Mouse (Mus musculus): Measurements from ENCODE around the gene E2f4.

Gene E2f4

DNA sequence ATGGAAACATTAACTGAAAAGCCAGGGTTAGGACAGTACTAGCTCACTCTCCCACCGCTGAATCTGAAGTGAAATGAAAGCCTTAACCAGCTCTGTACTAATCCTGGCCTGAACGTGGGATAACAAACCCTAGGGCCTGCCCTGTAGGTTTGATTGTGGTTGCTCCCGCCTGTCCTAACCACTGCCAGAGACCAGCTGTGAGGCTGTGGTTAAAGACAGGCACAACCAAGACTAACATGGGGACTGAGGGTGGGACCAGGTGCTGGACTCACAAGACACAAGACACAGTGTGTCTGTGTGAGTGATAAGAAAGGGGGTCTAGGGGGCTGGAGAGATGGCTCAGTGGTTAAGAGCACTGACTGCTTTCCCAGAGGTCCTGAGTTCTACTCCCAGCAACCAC, 16.9 kb upstream of the E2f4 start:
- POLR2A ChIA-PET, result interaction anchor here in 2 of 4 experiments (1.1 to 3.2 kb wide), 9 partner anchors 8 to 20 kb away, joined by 3 to 22 read pairs (median 8); partner anchors contain the start of genes 4931428F04Rik (in 1 of the 2), E2f4 (in 1 of the 2) and Hsf4 (in 1 of the 2)
- CTCF ChIA-PET, result interaction anchor here in 2 of 4 experiments (0.7 to 1.2 kb wide), 4 partner anchors 11 to 160 kb away, joined by 3 to 6 read pairs (median 4); no protein-coding TSS in a partner anchor

DNA sequence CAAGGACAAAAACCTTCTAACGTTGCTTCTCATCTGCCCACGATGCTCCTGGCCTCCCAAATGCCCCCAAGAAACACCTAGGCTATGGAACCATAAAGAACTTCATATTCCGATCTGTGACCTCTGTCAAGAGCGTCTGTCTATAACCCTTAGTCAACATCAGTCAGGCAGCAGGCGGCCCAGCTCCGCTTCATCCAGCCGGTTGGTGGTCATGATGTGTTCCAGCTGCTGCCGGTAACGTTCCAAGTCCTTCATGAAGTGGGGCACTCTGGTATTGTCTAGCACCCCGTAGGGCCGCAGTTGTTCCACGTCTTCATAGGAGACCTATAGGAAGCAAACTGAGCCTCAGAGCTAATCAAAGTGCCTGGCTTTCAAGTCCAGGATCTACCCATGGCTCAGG, 15.6 kb upstream of the E2f4 start:
- POLR2A ChIA-PET, result interaction anchor here in 2 of 4 experiments (0.5 to 2.2 kb wide), 6 partner anchors 9 to 136 kb away, joined by 3 to 11 read pairs (median 3); partner anchors contain the start of genes B3gnt9 (in 1 of the 2) and Hsf4 (in 1 of the 2)
- CTCF ChIA-PET, result interaction anchor here in 3 of 4 experiments (0.5 to 2.8 kb wide), 5 partner anchors 9 to 679 kb away, joined by 4 to 15 read pairs (median 5); no protein-coding TSS in a partner anchor

- POLR2A ChIA-PET, result interaction anchor here in 3 of 4 experiments (0.5 to 2.2 kb wide), 9 partner anchors 9 to 137 kb away, joined by 3 to 11 read pairs (median 3); partner anchors contain the start of genes B3gnt9 (in 1 of the 3), E2f4 (in 1 of the 3), Fbxl8 (in 1 of the 3) and Tradd (in 1 of the 3)
Measured at GRCm38 (mm10) chr8:105282239-105282638, 15.2 kb upstream of the E2f4 start.

DNA sequence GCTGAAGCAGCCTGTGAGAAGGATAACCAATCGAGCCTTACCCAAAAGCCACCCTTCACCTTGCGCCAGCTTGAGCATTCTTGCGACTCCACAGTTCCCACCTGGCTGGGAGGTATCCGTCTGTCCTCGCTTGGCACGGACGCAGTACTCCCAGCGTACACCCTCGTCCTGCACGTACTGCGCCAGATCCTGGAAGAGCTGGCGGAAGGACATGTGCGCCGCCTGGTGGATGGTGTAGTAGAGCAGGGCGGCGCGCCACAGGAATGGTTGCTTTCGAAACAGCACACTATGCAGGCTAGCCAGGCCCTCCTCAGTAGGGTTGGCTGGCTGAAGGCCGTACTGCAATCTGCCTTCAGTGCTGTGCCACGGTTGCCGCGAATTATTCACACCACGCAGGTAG, 14.4 kb upstream of the E2f4 start:
- CTCF ChIA-PET, result interaction anchor here (0.5 to 2.8 kb wide), 21 partner anchors 9 to 680 kb away, joined by 3 to 15 read pairs (median 4); partner anchors contain the start of genes E2f4 (in 1 of the 4) and Fhod1 (in 1 of the 4)
- POLR2A ChIA-PET, result interaction anchor here in 3 of 4 experiments (0.8 to 2.2 kb wide), 13 partner anchors 8 to 716 kb away, joined by 3 to 11 read pairs (median 4); partner anchors contain the start of genes B3gnt9 (in 1 of the 3), E2f4 (in 1 of the 3), Exoc3l (in 1 of the 3) and Fbxl8 (in 1 of the 3)

More at GRCm38 (mm10) chr8:105282239-105282638, 15.2 kb upstream of the E2f4 start:
- CTCF ChIA-PET, result interaction anchor here in 2 of 4 experiments (0.9 to 2.8 kb wide), 8 partner anchors 8 to 679 kb away, joined by 3 to 15 read pairs (median 4); no protein-coding TSS in a partner anchor

GRCm38 (mm10) chr8:105285514-105285913, 11.9 kb upstream of the E2f4 start:
- CTCF ChIA-PET, result interaction anchor here in 2 of 4 experiments (0.9 to 1.9 kb wide), 5 partner anchors 9 to 165 kb away, joined by 3 to 4 read pairs (median 4); no protein-coding TSS in a partner anchor

GRCm38 (mm10) chr8:105286907-105287306, 10.6 kb upstream of the E2f4 start:
- CTCF ChIA-PET, result interaction anchor here in 2 of 4 experiments (0.6 to 1.9 kb wide), 6 partner anchors 8 to 166 kb away, joined by 3 to 12 read pairs (median 4); no protein-coding TSS in a partner anchor
- POLR2A ChIA-PET, result interaction anchor here in 1 of 4 experiments (1.0 to 1.1 kb wide), 2 partner anchors 11 to 55 kb away, joined by 3 read pairs; partner anchors contain the start of gene E2f4

More at GRCm38 (mm10) chr8:105285514-105285913, 11.9 kb upstream of the E2f4 start:
- POLR2A ChIA-PET, result interaction anchor here in 3 of 4 experiments (0.6 to 1.3 kb wide), 9 partner anchors 8 to 631 kb away, joined by 3 to 6 read pairs (median 3); partner anchors contain the start of genes Exoc3l (in 1 of the 3), Fhod1 (in 1 of the 3) and Nol3 (in 1 of the 3)

- CTCF ChIA-PET, result interaction anchor here (0.6 to 4.4 kb wide), 11 partner anchors 12 to 685 kb away, joined by 3 to 40 read pairs (median 5); partner anchors contain the start of genes B3gnt9 (in 1 of the 4), Fhod1 (in 1 of the 4) and Slc9a5 (in 1 of the 4)
Measured at GRCm38 (mm10) chr8:105288231-105288630, 9.2 kb upstream of the E2f4 start.

GRCm38 (mm10) chr8:105288958-105289732, 8.3 kb upstream of the E2f4 start:
- POLR2A ChIA-PET, result interaction anchor here (0.6 to 3.6 kb wide), 65 partner anchors 9 to 1977 kb away, joined by 3 to 33 read pairs (median 4); partner anchors contain the start of genes D230025D16Rik (in 3 of the 4), E2f4 (in 3 of the 4), Nol3 (in 3 of the 4) and B3gnt9 (in 2 of the 4)
- CTCF ChIA-PET, result interaction anchor here (0.5 to 4.4 kb wide), 39 partner anchors 8 to 718 kb away, joined by 3 to 40 read pairs (median 4); partner anchors contain the start of genes E2f4 (in 3 of the 4), Fhod1 (in 2 of the 4), B3gnt9 (in 1 of the 4) and D230025D16Rik (in 1 of the 4)

More at GRCm38 (mm10) chr8:105288231-105288630, 9.2 kb upstream of the E2f4 start:
- POLR2A ChIA-PET, result interaction anchor here in 3 of 4 experiments (0.6 to 2.5 kb wide), 13 partner anchors 9 to 664 kb away, joined by 3 to 22 read pairs (median 7); partner anchors contain the start of genes B3gnt9 (in 1 of the 3), D230025D16Rik (in 1 of the 3) and E2f4 (in 1 of the 3)

GRCm38 (mm10) chr8:105289805-105290460, 7.5 kb upstream of the E2f4 start, which contains the start of gene 4931428F04Rik:
4931428F04Rik (minus strand) TSS chr8:105289864.
- ChIA-PET POLR2A (interaction anchor here (0.6 to 3.6 kb wide), 52 partner anchors 8 to 688 kb away, joined by 3 to 33 read pairs (median 5); partner anchors contain the start of genes Nol3 (in 4 of the 4), E2f4 (in 3 of the 4), B3gnt9 (in 2 of the 4) and Elmo3 (in 2 of the 4)), CTCF (interaction anchor here (0.6 to 4.4 kb wide), 37 partner anchors 8 to 688 kb away, joined by 3 to 40 read pairs (median 7); partner anchors contain the start of genes E2f4 (in 2 of the 4), Fhod1 (in 2 of the 4), B3gnt9 (in 1 of the 4) and Nol3 (in 1 of the 4))

- POLR2A ChIA-PET, result interaction anchor here in 3 of 4 experiments (0.6 to 3.6 kb wide), 21 partner anchors 8 to 1106 kb away, joined by 3 to 33 read pairs (median 3); partner anchors contain the start of genes B3gnt9 (in 1 of the 3), D230025D16Rik (in 1 of the 3), Elmo3 (in 1 of the 3) and Fhod1 (in 1 of the 3)
- CTCF ChIA-PET, result interaction anchor here (0.5 to 4.4 kb wide), 47 partner anchors 8 to 1528 kb away, joined by 3 to 40 read pairs (median 4); partner anchors contain the start of genes B3gnt9 (in 1 of the 4), E2f4 (in 1 of the 4), Elmo3 (in 1 of the 4) and Fbxl8 (in 1 of the 4)
Measured at GRCm38 (mm10) chr8:105290554-105291314, 6.7 kb upstream of the E2f4 start.

DNA sequence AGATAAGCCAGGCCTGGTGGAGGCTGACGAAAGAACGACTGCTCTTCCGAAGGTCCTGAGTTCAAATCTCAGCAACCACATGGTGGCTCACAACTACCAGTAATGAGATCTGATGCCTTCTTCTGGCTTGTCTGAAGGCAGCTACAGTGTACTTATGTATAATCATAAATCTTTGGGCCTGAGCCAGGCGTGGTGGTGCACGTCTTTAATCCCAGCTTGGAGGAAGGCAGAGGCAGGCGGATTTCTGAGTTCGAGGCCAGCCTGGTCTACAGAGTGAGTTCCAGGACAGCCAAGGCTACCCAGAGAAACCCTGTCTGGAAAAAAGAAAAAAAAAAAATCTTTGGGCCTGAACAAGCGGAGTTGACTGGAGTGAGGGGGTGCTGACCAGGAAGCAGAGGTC, 6.1 kb upstream of the E2f4 start:
- ChIA-PET POLR2A (interaction anchor here in 3 of 4 experiments (0.6 to 3.6 kb wide), 16 partner anchors 7 to 1106 kb away, joined by 3 to 33 read pairs (median 3); partner anchors contain the start of genes B3gnt9 (in 1 of the 3), D230025D16Rik (in 1 of the 3) and Nol3 (in 1 of the 3)), CTCF (interaction anchor here (0.6 to 4.4 kb wide), 43 partner anchors 8 to 1528 kb away, joined by 3 to 40 read pairs (median 4); partner anchors contain the start of genes B3gnt9 (in 1 of the 4), E2f4 (in 1 of the 4), Elmo3 (in 1 of the 4) and Fbxl8 (in 1 of the 4))

DNA sequence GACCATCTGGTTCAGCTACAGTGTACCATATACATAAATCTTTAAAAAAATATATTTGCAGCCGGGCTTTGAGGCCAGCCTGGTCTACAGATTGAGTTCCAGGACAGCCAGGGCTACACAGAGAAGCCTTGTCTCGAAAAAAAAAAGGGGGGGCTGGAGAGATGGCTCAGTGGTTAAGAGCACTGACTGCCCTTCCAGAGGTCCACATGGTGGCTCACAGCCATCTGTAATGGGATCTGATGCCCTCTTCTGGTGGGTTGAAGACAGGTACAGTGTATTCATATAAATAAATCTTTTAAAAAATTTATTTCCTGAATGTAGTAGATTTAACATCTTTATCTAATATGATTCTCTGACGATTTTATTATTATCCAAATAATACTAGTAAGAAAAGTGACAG, 5.7 kb upstream of the E2f4 start:
- ChIA-PET CTCF (interaction anchor here in 3 of 4 experiments (0.9 to 4.4 kb wide), 17 partner anchors 8 to 225 kb away, joined by 3 to 37 read pairs (median 8); partner anchors contain the start of genes B3gnt9 (in 1 of the 3), E2f4 (in 1 of the 3), Fhod1 (in 1 of the 3) and Slc9a5 (in 1 of the 3)), POLR2A (interaction anchor here in 1 of 4 experiments (0.9 to 3.6 kb wide), 4 partner anchors 37 to 92 kb away, joined by 3 to 33 read pairs (median 4); partner anchors contain the start of genes B3gnt9 and D230025D16Rik)

DNA sequence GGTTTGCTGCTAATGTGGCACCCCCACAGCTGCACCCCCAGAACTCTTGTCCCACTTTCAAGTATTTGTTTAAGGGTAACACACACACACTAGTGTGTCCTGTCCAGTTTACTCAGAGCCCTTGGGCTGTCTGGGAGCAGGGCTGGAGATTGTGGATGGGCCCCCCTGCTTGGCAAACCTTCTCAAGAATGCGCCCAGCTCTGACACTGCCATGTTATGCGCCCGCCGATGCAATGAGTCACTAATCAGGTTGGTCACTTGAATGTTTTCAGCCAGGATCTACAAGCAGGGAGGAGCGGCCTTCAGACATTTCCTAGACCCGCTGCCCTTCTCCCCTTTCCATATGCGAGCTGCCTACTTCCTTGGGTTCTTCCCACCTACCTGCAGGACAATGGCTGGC, 5.0 kb upstream of the E2f4 start:
- POLR2A ChIA-PET, result interaction anchor here in 2 of 4 experiments (0.7 to 1.8 kb wide), 7 partner anchors 9 to 24 kb away, joined by 3 to 8 read pairs (median 4); no protein-coding TSS in a partner anchor
- CTCF ChIA-PET, result interaction anchor here in 2 of 4 experiments (0.8 to 2.2 kb wide), 15 partner anchors 8 to 224 kb away, joined by 3 to 10 read pairs (median 4); partner anchors contain the start of gene B3gnt9 (in 1 of the 2)

GRCm38 (mm10) chr8:105293405-105293804, 4.1 kb upstream of the E2f4 start:
- POLR2A ChIA-PET, result interaction anchor here in 3 of 4 experiments (0.5 to 1.8 kb wide), 12 partner anchors 8 to 691 kb away, joined by 3 to 8 read pairs (median 4); no protein-coding TSS in a partner anchor
- CTCF ChIA-PET, result interaction anchor here in 2 of 4 experiments (0.8 to 2.2 kb wide), 15 partner anchors 9 to 223 kb away, joined by 3 to 10 read pairs (median 4); partner anchors contain the start of genes B3gnt9 (in 1 of the 2) and Tppp3 (in 1 of the 2)

DNA sequence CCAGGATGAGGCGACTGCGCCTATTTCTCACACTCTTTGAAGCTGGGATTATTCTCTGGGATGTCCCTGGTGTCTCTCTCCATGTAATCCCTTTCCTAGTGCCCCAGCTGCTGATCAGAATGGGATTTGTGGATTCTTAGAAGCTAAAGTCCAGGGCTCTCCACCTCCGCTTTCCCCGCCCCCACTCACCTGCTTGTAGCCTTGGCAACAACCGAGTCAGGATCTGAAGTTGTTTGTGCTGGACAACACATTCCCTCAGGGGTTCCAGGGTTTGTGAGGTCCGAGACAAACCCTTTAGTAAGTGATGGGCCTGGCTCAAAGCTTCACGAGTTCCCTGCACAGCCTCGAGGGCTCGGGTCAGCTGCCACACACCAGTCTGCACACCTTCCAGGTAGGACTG, 2.7 kb upstream of the E2f4 start:
- POLR2A ChIA-PET, result interaction anchor here in 2 of 4 experiments (0.7 to 1.6 kb wide), 6 partner anchors 9 to 54 kb away, joined by 3 to 5 read pairs (median 3); partner anchors contain the start of gene Slc9a5 (in 1 of the 2)

More for the DNA sequence above, 2.7 kb upstream of the E2f4 start:
- CTCF ChIA-PET, result interaction anchor here in 1 of 4 experiments (1.2 kb wide), 1 partner anchor 8 kb away, joined by 3 read pairs; no protein-coding TSS in a partner anchor

Measured in embryonic stem cell, embryonic (primary cell).